Mouse (Mus musculus) MEL (cell line): ENCODE measurements around the gene Acly.

Source experiments
- CHD1 ChIP-seq: IDR thresholded peaks from 2 replicates; pipeline ENCODE4 v1.6.1; 2012; ENCODE audit warnings: low read depth, mild to moderate bottlenecking, inconsistent platforms, low read length, improper control_type of control experiment
- CHD2 ChIP-seq: IDR thresholded peaks from 2 replicates; pipeline ENCODE4 v1.6.1; 2011; ENCODE audit warnings: low read length, improper control_type of control experiment
- CTCF ChIP-seq, 3 experiments: IDR thresholded peaks in 2 of 3; conservative IDR thresholded peaks in 1 of 3; 2 replicates each; pipeline ENCODE4 v1.5.1; 2011 to 2012; ENCODE audit warnings: low read length in 3 of 3, low read depth in 2 of 3, mild to moderate bottlenecking in 2 of 3, improper control_type of control experiment in 1 of 3, inconsistent platforms in 1 of 3, mixed read lengths in 1 of 3, moderate library complexity in 1 of 3; ENCODE audit not compliant: control insufficient read depth in 1 of 3, insufficient read depth in 1 of 3, poor library complexity in 1 of 3, severe bottlenecking in 1 of 3
- E2F4 ChIP-seq: IDR thresholded peaks from 2 replicates; pipeline ENCODE4 v1.6.1; 2011; ENCODE audit warnings: low read depth, low read length, improper control_type of control experiment, borderline replicate concordance
- EP300 ChIP-seq, 2 experiments: IDR thresholded peaks; 2 replicates each; pipeline ENCODE4 v1.6.1; 2011; ENCODE audit warnings: improper control_type of control experiment in 2 of 2, low read length in 2 of 2, low read depth in 1 of 2, mild to moderate bottlenecking in 1 of 2
- POLR2A ChIP-seq, 2 experiments: IDR thresholded peaks; 2 replicates each; pipeline ENCODE4 v1.6.1; 2011 to 2012; ENCODE audit warnings: low read length in 2 of 2, mild to moderate bottlenecking in 2 of 2, control low read depth in 1 of 2, improper control_type of control experiment in 1 of 2, low read depth in 1 of 2, moderate library complexity in 1 of 2; ENCODE audit not compliant: control insufficient read depth in 1 of 2, insufficient read depth in 1 of 2, poor library complexity in 1 of 2
- RAD21 ChIP-seq: IDR thresholded peaks from 2 replicates; pipeline ENCODE4 v1.6.1; 2011; ENCODE audit warnings: mild to moderate bottlenecking, low read depth, low read length, improper control_type of control experiment
- SMC3 ChIP-seq: IDR thresholded peaks from 2 replicates; pipeline ENCODE4 v1.6.1; 2011; ENCODE audit warnings: low read depth, low read length, improper control_type of control experiment
- UBTF ChIP-seq: IDR thresholded peaks from 2 replicates; pipeline ENCODE4 v1.6.1; 2012; ENCODE audit warnings: low read depth, mild to moderate bottlenecking, inconsistent platforms, low read length, improper control_type of control experiment, moderate library complexity, borderline replicate concordance; ENCODE audit not compliant: insufficient read depth
- ZMIZ1 ChIP-seq: IDR thresholded peaks from 2 replicates; pipeline ENCODE4 v1.6.1; 2012; ENCODE audit warnings: low read depth, mild to moderate bottlenecking, inconsistent platforms, low read length, improper control_type of control experiment, moderate library complexity
- ZNF384 ChIP-seq: IDR thresholded peaks from 2 replicates; pipeline ENCODE4 v1.6.1; 2012; ENCODE audit warnings: low read depth, mild to moderate bottlenecking, inconsistent platforms, low read length, improper control_type of control experiment

DNA sequence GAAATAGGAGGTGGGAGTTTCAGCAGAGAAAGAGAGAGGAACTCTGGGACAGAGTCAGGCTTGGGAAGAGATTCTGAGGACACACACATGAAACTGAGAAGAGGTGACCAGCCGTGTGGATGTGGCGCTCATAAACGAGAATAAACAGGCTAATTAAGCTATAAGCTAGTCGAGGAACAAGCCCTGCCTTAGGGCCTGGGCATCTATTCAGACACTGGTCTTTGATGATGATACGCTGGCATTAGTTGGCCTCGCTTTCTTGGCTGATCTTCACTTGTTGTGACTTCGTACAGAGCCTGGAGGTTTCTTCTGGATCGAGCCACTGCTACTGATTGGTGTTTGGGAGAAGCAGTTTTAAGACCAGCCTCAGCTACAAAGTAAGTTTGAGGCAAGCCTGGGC, 21.8 kb downstream of the Acly start:
- TF ChIP-seq CTCF (IDR thresholded peaks at IDR 0.05 in 2 of 3, conservative IDR thresholded peaks at IDR 0.05 in 1 of 3; ENCODE audit: control insufficient read depth in 1 of 3, insufficient read depth in 1 of 3, low read depth in 2 of 3, low read length in 3 of 3, poor library complexity in 1 of 3, severe bottlenecking in 1 of 3) (no peak), ZNF384 (no peak), UBTF (no peak), ZMIZ1 (no peak), EP300 (IDR thresholded peaks at IDR 0.05; ENCODE audit: low read depth in 1 of 2, low read length in 2 of 2) (no peak), E2F4 (no peak), CHD1 (no peak), SMC3 (no peak), POLR2A (IDR thresholded peaks at IDR 0.05; ENCODE audit: control insufficient read depth in 1 of 2, insufficient read depth in 1 of 2, low read depth in 1 of 2, low read length in 2 of 2, poor library complexity in 1 of 2) (no peak), RAD21 (no peak), CHD2 (no peak)
